Mouse (Mus musculus): ENCODE data around the gene Cd2bp2.

GRCm38 (mm10) chr7:127196484-127196883 is 634 bp upstream of the Cd2bp2 start:
- TF ChIP-seq CTCF (conservative IDR thresholded peaks at IDR 0.05; ENCODE audit: insufficient read depth, insufficient read length, low read depth, low read length) (no peak), POLR2A (IDR thresholded peaks at IDR 0.05; ENCODE audit: low read depth, low read length) (no peak)

Measured in kidney, adult 2 months (tissue).